Mouse (Mus musculus): ENCODE data around the gene E4f1. TPM values are rescaled to one million over a fixed set of nuclear protein-coding genes. Genes with fewer than 3 reads are reported as not detected.
"Not testable (repeated sequence)": the region's sequence is repeated elsewhere in the genome, so short reads cannot be mapped to it uniquely, and the experiment has no call there.

Gene E4f1
- total RNA-seq, 1 experiment from 2014 or later, result 16.2 TPM

- DNase-seq, result peak; percentile 2
Measured at GRCm38 (mm10) chr17:24455523-24456206, 14.4 kb downstream of the E4f1 start.

DNA sequence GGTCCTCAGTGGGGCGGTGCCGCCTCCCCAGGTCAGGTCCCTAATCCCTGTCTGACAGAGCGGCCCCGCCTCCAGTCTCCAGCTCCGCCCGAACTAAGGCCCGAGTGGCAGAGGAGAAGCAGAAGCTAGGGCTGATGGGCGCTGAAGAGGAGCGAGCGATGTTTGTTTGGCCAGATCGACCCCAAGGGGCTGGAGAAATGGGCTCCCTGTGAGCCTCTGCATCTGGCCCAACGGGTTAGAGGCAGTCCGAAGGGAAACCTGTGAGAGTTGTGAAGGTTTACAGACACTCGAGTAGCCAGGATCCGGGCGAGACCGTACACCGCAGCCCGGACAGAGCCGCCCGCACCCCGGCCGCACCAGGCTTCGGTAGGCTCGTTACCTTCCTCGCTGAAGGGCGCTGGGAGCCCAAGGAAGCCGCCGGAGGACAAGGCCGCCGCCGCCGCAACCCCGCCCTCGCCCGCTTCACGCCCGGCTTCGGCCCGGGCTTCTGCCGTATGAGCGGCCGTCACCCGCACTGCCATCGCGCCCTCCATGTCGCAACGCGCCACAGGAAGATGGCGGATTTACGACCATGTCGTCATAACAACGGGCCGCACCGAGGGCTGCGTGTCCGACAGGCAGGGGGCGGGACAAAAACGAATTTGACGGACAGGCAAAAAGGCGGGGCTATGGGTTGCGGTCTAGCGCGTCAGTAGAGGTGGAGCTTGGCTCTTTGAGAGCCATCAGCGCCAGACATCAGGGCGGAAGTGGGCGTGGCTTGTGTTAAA lies 15.2 kb downstream of the E4f1 start:
- DNase-seq, result peak; percentile 100

GRCm38 (mm10) chr17:24454218-24454755 lies 15.8 kb downstream of the E4f1 start:
- no peak for DNase-seq

DNA sequence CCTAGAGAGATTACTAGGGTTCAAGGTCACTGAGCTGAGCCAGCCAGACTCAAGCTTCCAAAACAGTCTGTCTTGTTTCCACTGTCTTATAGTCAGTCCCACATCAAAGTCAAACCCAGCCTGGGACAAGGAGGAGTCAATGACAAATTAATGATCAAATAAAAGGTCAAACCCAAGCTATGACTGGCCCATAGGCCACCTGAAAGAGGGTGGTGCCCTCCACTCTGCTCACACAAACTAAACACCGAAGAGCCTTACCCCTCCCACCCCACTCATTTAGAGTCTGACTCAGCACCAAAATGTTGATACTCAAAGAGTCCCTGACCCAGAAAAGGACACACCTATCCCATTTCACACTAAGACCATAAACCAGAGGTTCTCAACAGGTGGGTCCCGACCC lies 16.7 kb downstream of the E4f1 start:
- peak; percentile 12 for DNase-seq

GRCm38 (mm10) chr17:24451220-24451619 lies 18.9 kb downstream of the E4f1 start:
- no peak for DNase-seq

- no peak for DNase-seq
Measured at GRCm38 (mm10) chr17:24449507-24449906, 20.6 kb downstream of the E4f1 start.

- no peak for DNase-seq
Measured at GRCm38 (mm10) chr17:24446590-24446989, 23.5 kb downstream of the E4f1 start.

GRCm38 (mm10) chr17:24443409-24443808 lies 26.7 kb downstream of the E4f1 start:
- no peak for DNase-seq

DNA sequence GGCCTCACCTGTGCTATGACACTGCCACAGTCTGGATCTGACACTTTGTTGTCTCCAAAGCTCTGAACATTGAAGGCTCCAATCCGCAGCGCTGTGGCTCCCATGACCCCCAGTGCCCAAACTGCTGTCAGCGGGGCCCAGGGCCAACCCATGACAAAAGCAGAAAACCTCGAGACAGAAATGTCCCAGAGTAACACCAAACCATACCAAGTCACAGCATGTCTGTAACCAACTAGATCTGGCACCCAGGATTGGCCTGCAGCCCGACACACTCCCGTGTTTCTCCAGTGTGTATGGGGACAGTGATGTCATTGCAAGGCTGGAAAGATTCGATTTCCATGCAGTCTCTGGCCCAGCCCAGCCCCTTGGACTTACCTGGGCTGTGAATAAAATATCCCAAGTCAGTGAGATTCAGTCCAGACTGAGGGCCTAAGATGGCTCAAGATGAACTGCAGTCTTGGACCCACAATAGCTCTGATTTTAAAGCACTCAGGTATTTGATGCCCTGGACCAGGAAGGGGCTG lies 27.4 kb downstream of the E4f1 start, which contains the start of gene Dnase1l2:
Dnase1l2 (minus strand) TSS at position 474 of the 524 bp plus-strand sequence.
- DNase-seq, result peak; percentile 43

GRCm38 (mm10) chr17:24442107-24442506 lies 28.0 kb downstream of the E4f1 start:
- no peak for DNase-seq

GRCm38 (mm10) chr17:24441148-24441547 lies 29.0 kb downstream of the E4f1 start:
- no peak for DNase-seq

DNA sequence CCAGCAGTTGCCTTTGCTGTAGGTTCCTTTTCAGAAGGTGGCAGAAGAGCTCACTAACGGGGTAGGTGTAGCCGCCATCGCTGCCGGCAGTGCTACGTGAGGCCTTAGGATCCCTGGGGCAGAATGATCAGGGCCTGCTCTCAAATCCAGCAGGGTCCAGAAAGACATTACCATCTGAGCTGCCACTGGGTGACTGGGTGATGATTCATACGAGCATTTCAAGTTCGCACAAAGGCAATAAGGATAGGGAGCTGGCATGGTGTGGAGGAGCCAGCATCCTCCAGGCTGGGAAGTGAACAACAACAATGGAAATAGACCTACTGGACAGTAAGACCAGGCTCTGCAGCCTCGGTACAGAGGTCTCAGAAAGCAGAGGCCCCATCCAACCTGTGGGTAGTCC lies 29.7 kb downstream of the E4f1 start:
- peak; percentile 27 for DNase-seq

GRCm38 (mm10) chr17:24437016-24437415 lies 33.1 kb downstream of the E4f1 start:
- no peak for DNase-seq

DNA sequence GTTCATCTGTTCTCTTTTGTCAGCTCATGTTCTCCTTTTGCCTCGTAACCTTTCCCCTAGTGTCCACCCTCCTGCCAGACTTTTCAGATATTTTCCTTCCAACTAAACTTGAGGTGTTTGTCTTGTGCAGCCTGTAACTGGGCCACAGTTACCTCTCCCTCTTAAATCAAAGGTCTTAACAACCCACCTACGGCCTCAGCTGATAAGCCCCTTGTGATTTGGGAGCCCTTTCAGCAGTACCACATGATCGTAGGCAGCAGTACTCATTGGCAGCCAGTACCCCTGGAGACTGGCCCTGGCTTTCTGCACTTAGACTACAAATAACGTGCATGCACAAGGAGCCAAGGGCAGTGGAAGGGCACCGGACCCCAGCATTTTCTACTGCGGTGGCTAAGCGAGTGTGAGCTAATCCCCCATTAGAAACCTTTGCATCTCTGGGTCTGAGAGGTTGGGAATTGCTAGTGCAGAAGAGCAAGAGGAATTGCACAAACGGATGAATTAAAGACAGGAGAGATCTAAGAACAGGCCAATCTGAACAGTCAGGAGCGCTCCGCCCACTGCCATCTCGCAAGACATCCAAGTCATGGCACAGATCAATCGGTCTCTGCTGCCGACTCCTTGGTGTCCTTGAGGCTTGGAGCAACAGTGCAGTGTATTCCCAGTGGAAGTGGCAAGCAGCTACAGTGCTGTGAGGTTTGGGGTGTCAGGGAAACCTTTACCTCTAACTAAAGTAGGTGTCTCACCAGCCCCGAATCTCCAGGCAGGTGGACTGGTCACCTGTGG lies 40.7 kb downstream of the E4f1 start:
- peak; percentile 69 for DNase-seq

- DNase-seq, result peak; percentile 42
Measured at GRCm38 (mm10) chr17:24427170-24427557, 42.9 kb downstream of the E4f1 start.

- peak; percentile 99 for DNase-seq
Measured at GRCm38 (mm10) chr17:24426471-24427169, 43.5 kb downstream of the E4f1 start, which contains the start of gene Eci1. Gene Eci1 (plus strand): TSS chr17:24426641.

DNA sequence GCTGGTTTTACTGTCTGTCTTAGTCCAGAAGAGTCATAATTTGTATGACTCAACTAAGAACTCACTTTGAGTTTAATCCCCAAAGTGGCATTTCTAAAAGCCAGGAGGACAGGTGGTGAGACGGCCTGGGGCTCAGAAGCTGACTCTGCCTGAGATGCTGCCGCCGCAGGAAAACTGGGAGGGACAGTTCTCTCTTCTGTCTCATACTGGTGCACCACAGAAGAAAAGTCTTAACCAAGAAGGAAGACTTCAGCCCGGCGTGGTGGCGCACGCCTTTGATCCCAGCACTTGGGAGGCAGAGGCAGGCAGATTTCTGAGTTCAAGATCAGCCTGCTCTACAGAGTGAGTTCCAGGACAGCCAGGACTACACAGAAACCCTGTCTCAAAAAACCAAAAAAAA lies 44.2 kb downstream of the E4f1 start:
- DNase-seq, result no peak

DNA sequence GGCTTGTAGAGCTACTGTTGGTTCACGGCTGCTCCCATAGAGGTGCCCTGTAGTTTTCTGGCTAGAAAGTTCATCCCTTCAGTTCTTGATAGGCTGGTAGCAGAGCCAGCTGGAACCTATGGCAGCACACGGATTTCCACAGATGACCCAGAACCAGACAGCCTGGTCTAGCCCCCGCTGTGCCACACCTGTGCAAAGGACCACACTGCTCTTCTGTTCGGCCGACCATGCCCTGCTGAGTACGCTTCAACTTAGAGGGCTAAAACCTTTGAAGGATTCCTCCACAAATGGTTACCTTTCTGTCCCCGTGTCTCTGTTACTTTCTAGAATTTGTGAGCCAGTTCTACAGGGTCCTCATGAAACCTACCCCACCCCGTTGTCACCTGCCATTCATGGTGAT lies 44.8 kb downstream of the E4f1 start:
- not testable (repeated sequence) for DNase-seq

- DNase-seq, result no peak
Measured at GRCm38 (mm10) chr17:24424489-24424888, 45.6 kb downstream of the E4f1 start.

- no peak for DNase-seq
Measured at GRCm38 (mm10) chr17:24423114-24423513, 47.0 kb downstream of the E4f1 start.

- no peak for DNase-seq
Measured at GRCm38 (mm10) chr17:24416051-24416652, 54.0 kb downstream of the E4f1 start.

All from adrenal gland, postnatal 14 days (tissue).